In the genomic region with DNA sequence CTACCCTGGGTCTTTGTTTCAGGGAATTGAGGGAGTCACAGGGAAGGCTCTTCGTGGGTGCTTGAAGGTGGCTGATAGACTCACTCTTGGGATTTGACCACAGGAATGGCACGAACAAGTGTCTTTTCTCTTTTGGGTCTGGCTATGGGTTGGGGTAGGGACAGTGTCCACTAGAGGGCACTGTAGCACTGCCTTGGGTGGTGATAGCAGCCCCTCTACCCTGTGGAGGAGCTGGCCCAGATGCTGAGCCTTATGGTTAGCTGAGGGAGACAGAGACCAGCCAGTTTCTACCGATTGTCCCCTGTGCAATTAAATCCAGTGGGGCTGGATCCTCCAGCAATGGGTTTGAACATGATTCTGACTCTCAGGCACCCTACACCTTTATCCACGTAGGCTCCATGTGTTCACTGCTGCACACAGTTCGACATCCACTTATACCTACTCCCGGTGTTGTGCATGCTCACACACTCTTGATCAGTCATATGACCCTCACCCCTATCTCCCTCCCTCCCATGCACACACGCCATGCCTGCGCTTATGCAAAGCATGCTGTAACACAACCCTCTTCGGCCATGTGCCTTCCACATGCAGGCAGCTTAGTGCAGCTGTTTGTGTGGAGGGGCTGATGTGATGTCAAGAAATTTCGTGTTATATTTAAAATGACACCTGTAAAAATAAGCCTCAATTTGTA, we compare ENCODE assay signal across 8 mouse cellular contexts.
A peak's percentile ranks its signal among the peaks of the same experiment; 100 is the strongest.
DNase-seq lines count a peak whose midpoint lies in the region.

No protein-coding gene starts in this region.

- no peaks in the 10 kb centered on the region for H3K36me3 ChIP-seq in embryonic facial prominence, embryonic 10.5 days (replicated peaks)

- H3K4me1 ChIP-seq in embryonic facial prominence, embryonic 10.5 days, result peaks cover 12% of the 10 kb centered on the region

- DNase-seq in adrenal gland, adult (ENCODE audit: inconsistent age in 2 of 2, low spot score in 1 of 2), result peak; percentile 7 to 62
- no peak for DNase-seq in adrenal gland, postnatal 4 days (ENCODE audit: low spot score in 2 of 2)
- peak; percentile 70 for DNase-seq in ES-CJ7 (ENCODE audit: low read depth, low spot score)
- DNase-seq in embryonic facial prominence, embryonic 10.5 days (ENCODE audit: low spot score), result peak; percentile 84
- DNase-seq in heart, postnatal 10 days, result peak; percentile 44 to 68
- DNase-seq in kidney, postnatal 36 days, result peak; percentile 26 to 67
- DNase-seq in lung, postnatal 14 days, result peak; percentile 64
- peak; percentile 9 for DNase-seq in skeletal muscle tissue, adult 2 months (ENCODE audit: low read depth, low spot score)

- WGBS in embryonic facial prominence, embryonic 10.5 days, result 41% methylated on average over 10 of the region's 10 CpGs

- H3K9me3 ChIP-seq in embryonic facial prominence, embryonic 10.5 days, result no peaks in the 10 kb centered on the region

- peaks cover 13% of the 10 kb centered on the region; the same call in 1 of the 2 replicates for H3K27me3 ChIP-seq in embryonic facial prominence, embryonic 10.5 days (replicated peaks; ENCODE audit: low read depth, poor library complexity, severe bottlenecking)

- intact Hi-C loops in heart, postnatal 10 days (cut with DNase I), result loop anchor here (5.0 to 10.0 kb wide), 4 partner anchors 114 to 1278 kb away; a partner anchor contains a TSS

- H3K4me3 ChIP-seq in embryonic facial prominence, embryonic 10.5 days, result no peak overlapping the region

- H3K27ac ChIP-seq in embryonic facial prominence, embryonic 10.5 days (replicated peaks), result peak overlapping the region; percentile 1; the same call in 1 of the 2 replicates

Comparison
In these comparisons a context has a peak if more than half of its experiments do, and no peak if none do; other contexts are left out.
1. DNase-seq: peak in adrenal gland, adult (2 of 2), ES-CJ7 (single experiment), embryonic facial prominence, embryonic 10.5 days (single experiment), heart, postnatal 10 days (2 of 2), kidney, postnatal 36 days (2 of 2), lung, postnatal 14 days (single experiment) and skeletal muscle tissue, adult 2 months (single experiment); none in adrenal gland, postnatal 4 days (0 of 2).